Mouse (Mus musculus) midbrain, embryonic 10.5 days (tissue): ENCODE measurements around the gene Pdf. TPM values are rescaled to one million over a fixed set of nuclear protein-coding genes. Genes with fewer than 3 reads are reported as not detected.
"Not testable (repeated sequence)": the region's sequence is repeated elsewhere in the genome, so short reads cannot be mapped to it uniquely, and the experiment has no call there.

Experiments
- DNase-seq: peaks from one replicate; pipeline ENCODE4 v3.0.0-alpha.2; 2017; ENCODE audit warnings: low spot score
- H3K27ac ChIP-seq: fragments of 300-500 bp; sonication (generic); replicated peaks from 2 replicates; pipeline ENCODE4 v1.5.1; 2016; ENCODE audit warnings: mild to moderate bottlenecking
- H3K27me3 ChIP-seq: fragments of 300-500 bp; sonication (generic); 2 replicates; pipeline ENCODE4 v1.6.1; 2016; ENCODE audit warnings: low read depth, mild to moderate bottlenecking; ENCODE audit not compliant: poor library complexity, severe bottlenecking
- H3K36me3 ChIP-seq: fragments of 300-500 bp; sonication (generic); 2 replicates; pipeline ENCODE4 v1.6.1; 2016; ENCODE audit warnings: mild to moderate bottlenecking, moderate library complexity
- H3K4me1 ChIP-seq: fragments of 300-500 bp; sonication (generic); 2 replicates; pipeline ENCODE4 v1.6.1; 2016
- H3K4me3 ChIP-seq: fragments of 300-500 bp; sonication (generic); 2 replicates; pipeline ENCODE4 v1.5.1; 2016; ENCODE audit warnings: mild to moderate bottlenecking, moderate library complexity
- H3K9me3 ChIP-seq: fragments of 300-500 bp; sonication (generic); replicated peaks from 2 replicates; pipeline ENCODE4 v1.6.1; 2016; ENCODE audit warnings: mild to moderate bottlenecking
- WGBS: fragments of 180-500 bp; shearing (Covaris S2); methylation state at CpG from one replicate; pipeline ENCODE4 v1.1.7; 2016; 5-methylcytosine and 5-hydroxymethylcytosine counted together
- polyA plus RNA-seq: library from polyadenylated mRNA; unstranded; fragments of >200 nt; fragmentation: Nextera tagmentation; extraction: Ambion mirVana; gene quantifications from 2 replicates; pipeline ENCODE4 v1.2.1, GENCODE M21; 2016

Gene Pdf
- polyA plus RNA-seq, 1 experiment from 2014 or later, result 48.1 TPM

GRCm38 (mm10) chr8:107030650-107031576 is 17.5 kb downstream of the Pdf start, which contains the start of gene Vps4a:
Vps4a (plus strand) TSS chr8:107031222.
- peak within 1 kb of the TSS; percentile 98 for H3K4me3 ChIP-seq
- 5% methylated on average over 65 of the region's 66 CpGs for WGBS
- H3K36me3 ChIP-seq, result no peaks in the 10 kb centered on the region
- peak within 1 kb of the TSS; percentile 91 for H3K27ac ChIP-seq
- peaks cover 33% of the 10 kb centered on the region for H3K4me1 ChIP-seq
- H3K27me3 ChIP-seq, result no peaks in the 10 kb centered on the region
- no peaks in the 10 kb centered on the region for H3K9me3 ChIP-seq
- peak; percentile 96 for DNase-seq

DNA sequence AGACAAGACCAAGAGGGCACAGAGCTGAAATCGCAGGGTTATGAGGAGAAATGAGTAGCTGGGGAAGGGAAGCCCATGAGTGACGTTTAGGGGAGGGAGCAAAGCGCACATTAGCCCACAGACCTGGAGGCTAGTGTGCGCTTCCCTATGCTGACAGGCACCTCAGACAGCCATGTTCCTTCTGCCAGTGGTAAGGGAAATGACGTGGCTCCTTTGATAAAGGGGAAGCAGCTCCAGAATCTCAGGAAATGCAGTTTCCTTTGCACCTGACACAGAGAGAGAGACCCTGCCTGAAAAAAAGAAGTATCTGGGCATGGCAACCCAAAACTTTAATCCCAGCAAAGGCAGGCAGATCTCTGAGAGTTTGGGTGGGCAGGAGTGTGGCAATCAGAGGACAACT is 18.4 kb downstream of the Pdf start:
- Histone ChIP-seq H3K36me3 (no peaks in the 10 kb centered on the region), H3K27ac (no peak overlapping the region), H3K4me1 (peaks cover 33% of the 10 kb centered on the region), H3K4me3 (no peak overlapping the region), H3K9me3 (no peaks in the 10 kb centered on the region), H3K27me3 (no peaks in the 10 kb centered on the region)
- WGBS, result 85% methylated on average over 5 of the region's 5 CpGs
- DNase-seq, result no peak

- Histone ChIP-seq H3K9me3 (no peaks in the 10 kb centered on the region), H3K27ac (no peak overlapping the region), H3K36me3 (no peaks in the 10 kb centered on the region), H3K4me1 (peaks cover 29% of the 10 kb centered on the region), H3K27me3 (no peaks in the 10 kb centered on the region), H3K4me3 (no peak overlapping the region)
- WGBS, result 80% methylated on average over 3 of the region's 3 CpGs
- no peak for DNase-seq
Observed at GRCm38 (mm10) chr8:107029310-107029709, 19.1 kb downstream of the Pdf start.

DNA sequence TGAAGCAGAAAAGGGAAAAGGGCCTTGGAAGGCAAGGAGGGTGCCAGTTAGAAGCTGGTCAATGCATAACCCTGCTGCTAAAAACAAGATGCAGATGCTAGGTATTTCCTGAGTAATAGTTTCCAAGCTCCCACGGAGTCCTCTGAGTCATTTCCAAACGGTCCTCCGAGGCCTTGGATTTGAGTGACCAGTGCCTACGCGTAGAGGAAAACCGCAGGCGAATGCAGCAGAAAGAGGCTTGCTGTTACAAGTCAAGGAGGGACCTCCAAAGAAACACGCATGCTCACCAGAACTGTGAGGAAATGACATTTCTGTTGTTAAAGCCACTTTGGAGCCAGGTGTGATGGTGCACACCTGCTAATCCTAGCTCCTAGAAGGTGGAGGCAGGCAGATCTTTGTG is 24.9 kb downstream of the Pdf start:
- Histone ChIP-seq H3K4me3 (no peak overlapping the region), H3K4me1 (no peaks in the 10 kb centered on the region), H3K27ac (no peak overlapping the region), H3K36me3 (no peaks in the 10 kb centered on the region), H3K27me3 (no peaks in the 10 kb centered on the region), H3K9me3 (no peaks in the 10 kb centered on the region)
- 95% methylated on average over 8 of the region's 8 CpGs for WGBS
- no peak for DNase-seq

DNA sequence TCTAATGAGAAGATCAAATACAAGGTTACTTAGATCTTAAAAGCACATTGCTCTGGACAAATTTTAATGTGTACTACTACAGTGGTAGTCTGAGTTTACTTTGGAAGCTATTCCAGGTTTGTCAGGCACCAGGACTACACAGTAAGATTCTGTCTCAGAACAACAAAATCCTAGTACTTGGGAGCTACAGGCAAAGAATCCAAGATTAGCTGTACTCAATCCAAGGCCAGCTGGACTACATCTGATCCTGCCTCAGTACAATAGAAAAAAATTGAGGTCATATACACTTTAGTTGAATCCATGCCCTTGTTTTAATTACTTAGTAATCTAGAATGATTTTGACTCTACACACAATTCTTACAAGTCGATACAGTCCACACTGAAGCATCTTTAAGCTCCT is 33.5 kb downstream of the Pdf start:
- no peaks in the 10 kb centered on the region for H3K4me1 ChIP-seq
- WGBS, result 88% methylated on average over 1 of the region's 1 CpGs
- no peak overlapping the region for H3K27ac ChIP-seq
- DNase-seq, result no peak
- H3K4me3 ChIP-seq, result no peak overlapping the region
- no peaks in the 10 kb centered on the region for H3K9me3 ChIP-seq
- no peaks in the 10 kb centered on the region for H3K27me3 ChIP-seq
- H3K36me3 ChIP-seq, result peaks cover 30% of the 10 kb centered on the region

DNA sequence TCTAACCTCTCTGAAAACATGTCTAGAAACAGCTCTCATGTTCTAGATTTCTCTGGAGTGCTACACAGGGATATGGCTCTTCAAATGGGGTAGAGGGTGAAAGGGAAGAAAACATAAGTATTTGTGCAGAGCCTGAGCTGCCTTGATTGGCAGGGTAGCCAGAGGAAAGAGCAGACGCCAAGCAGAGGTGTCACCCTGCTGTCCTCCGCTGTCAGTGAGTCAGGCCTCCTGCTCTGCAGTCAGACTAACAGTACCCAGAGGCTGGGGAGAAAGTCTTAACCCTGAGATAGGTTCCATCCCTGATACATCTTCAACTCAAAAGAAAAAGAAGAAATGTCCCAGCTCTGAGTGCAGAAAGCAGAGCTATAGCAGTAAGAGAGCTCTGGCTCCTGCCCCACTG is 35.7 kb downstream of the Pdf start:
- peaks cover 42% of the 10 kb centered on the region for H3K36me3 ChIP-seq
- WGBS, result 81% methylated on average over 2 of the region's 2 CpGs
- no peaks in the 10 kb centered on the region for H3K9me3 ChIP-seq
- H3K4me1 ChIP-seq, result no peaks in the 10 kb centered on the region
- no peak overlapping the region for H3K27ac ChIP-seq
- no peaks in the 10 kb centered on the region for H3K27me3 ChIP-seq
- H3K4me3 ChIP-seq, result no peak overlapping the region
- DNase-seq, result no peak

- no peak overlapping the region for H3K4me3 ChIP-seq
- 92% methylated on average over 3 of the region's 3 CpGs for WGBS
- no peaks in the 10 kb centered on the region for H3K9me3 ChIP-seq
- peaks cover 59% of the 10 kb centered on the region for H3K36me3 ChIP-seq
- DNase-seq, result no peak
- no peak overlapping the region for H3K27ac ChIP-seq
- H3K4me1 ChIP-seq, result no peaks in the 10 kb centered on the region
- H3K27me3 ChIP-seq, result no peaks in the 10 kb centered on the region
Observed at GRCm38 (mm10) chr8:107007795-107008194, 40.6 kb downstream of the Pdf start.

DNA sequence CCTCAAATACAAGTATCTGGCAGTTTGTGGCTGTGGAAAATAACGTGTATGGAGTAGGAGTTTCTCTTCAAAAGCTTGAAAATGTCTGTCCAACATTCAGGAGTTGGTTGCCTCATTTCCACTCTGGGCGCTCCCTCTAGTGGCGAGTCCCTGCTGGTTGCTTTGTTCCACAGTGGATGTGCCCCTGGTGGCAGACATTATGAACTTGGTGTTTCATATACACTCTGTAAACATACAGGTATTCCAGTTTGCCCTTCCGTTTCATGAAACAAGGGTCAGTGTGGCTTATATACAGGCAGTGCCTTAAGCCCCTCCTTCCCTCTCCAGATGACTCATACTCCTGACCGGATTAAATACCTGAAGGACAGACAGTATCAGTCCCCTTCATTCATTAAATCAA is 45.9 kb downstream of the Pdf start:
- peak; percentile 80 for DNase-seq
- Histone ChIP-seq H3K27me3 (no peaks in the 10 kb centered on the region), H3K4me3 (no peak overlapping the region), H3K36me3 (peaks cover 33% of the 10 kb centered on the region), H3K4me1 (no peaks in the 10 kb centered on the region), H3K27ac (no peak overlapping the region), H3K9me3 (no peaks in the 10 kb centered on the region)
- 60% methylated on average over 5 of the region's 5 CpGs for WGBS

DNA sequence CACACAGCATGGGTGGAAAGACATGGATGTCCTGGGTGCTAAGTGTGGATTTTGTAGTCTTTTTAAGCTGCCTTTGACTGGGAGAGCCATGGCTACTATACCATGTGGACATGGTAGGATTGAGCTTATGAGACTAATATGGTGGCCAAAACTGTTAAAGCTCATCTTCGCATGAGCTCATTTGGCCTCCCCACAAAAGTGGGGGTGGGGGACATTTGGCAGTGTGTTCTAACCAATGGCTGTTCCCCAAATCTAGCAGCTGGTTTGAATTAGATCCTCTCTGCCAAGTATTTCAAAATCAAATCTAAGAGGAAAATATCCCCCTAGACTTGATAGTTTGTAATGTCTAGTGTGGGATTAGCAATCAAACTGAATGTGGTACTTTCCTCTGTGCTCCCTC is 49.3 kb downstream of the Pdf start:
- H3K27me3 ChIP-seq, result no peaks in the 10 kb centered on the region
- H3K4me3 ChIP-seq, result no peak overlapping the region
- H3K9me3 ChIP-seq, result no peaks in the 10 kb centered on the region
- no peak for DNase-seq
- no peaks in the 10 kb centered on the region for H3K4me1 ChIP-seq
- 88% methylated on average over 1 of the region's 1 CpGs for WGBS
- peaks cover 46% of the 10 kb centered on the region for H3K36me3 ChIP-seq
- H3K27ac ChIP-seq, result no peak overlapping the region

DNA sequence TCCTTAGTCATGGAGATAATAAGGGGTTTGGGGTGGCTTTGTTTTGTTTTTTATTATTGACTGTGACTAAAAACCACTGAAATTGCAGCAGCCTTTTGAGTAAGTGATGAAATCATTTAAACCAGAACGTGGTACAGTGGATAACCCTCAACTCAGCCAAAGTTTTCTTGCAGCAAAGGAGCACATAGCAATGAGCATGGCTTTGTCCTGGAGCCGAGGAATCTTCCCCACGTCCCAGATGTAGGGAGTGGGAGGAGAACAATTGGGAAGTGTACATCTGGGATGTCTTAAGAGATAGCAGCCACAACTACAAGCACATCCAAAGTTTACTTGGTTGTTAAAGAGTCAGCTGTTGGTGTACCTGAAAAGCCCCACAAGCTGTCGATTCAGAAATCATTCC is 51.0 kb downstream of the Pdf start:
- no peaks in the 10 kb centered on the region for H3K4me1 ChIP-seq
- no peaks in the 10 kb centered on the region for H3K27me3 ChIP-seq
- no peak overlapping the region for H3K27ac ChIP-seq
- no peak for DNase-seq
- H3K36me3 ChIP-seq, result peaks cover 50% of the 10 kb centered on the region
- H3K4me3 ChIP-seq, result no peak overlapping the region
- no peaks in the 10 kb centered on the region for H3K9me3 ChIP-seq
- WGBS, result 94% methylated on average over 4 of the region's 4 CpGs

DNA sequence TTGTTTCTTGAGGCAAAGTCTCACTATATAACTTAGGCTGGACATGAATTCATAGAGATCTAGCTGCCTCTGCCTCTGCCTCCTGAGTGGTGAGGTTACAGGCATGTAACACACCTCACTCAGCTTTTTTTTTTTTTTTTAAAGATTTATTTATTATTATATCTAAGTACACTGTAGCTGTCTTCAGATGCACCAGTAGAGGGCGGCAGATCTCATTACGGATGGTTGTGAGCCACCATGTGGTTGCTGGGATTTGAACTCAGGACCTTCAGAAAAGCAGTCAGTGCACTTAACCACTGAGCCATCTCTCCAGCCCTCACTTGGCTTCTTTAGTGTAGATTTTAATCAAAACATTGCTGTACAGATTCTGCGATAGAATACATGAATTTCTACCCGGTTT is 52.1 kb downstream of the Pdf start:
- not testable (repeated sequence) for H3K27me3 ChIP-seq, H3K9me3 ChIP-seq, H3K4me1 ChIP-seq, H3K4me3 ChIP-seq, H3K27ac ChIP-seq, DNase-seq
- peaks cover 54% of the 10 kb centered on the region for H3K36me3 ChIP-seq
- 88% methylated on average over 4 of the region's 4 CpGs for WGBS
